Mouse (Mus musculus) G1E (cell line): ENCODE results near the gene Mmp24.

ENCODE experiments used
- CTCF ChIP-seq: IDR thresholded peaks from 2 replicates; pipeline ENCODE4 v1.5.1; 2012; ENCODE audit warnings: low read depth, low read length, inconsistent platforms, mixed read lengths
- TAL1 ChIP-seq: conservative IDR thresholded peaks from 2 replicates; pipeline ENCODE4 v1.6.1; 2012; ENCODE audit warnings: low read depth, low read length, inconsistent platforms, mixed read lengths

DNA sequence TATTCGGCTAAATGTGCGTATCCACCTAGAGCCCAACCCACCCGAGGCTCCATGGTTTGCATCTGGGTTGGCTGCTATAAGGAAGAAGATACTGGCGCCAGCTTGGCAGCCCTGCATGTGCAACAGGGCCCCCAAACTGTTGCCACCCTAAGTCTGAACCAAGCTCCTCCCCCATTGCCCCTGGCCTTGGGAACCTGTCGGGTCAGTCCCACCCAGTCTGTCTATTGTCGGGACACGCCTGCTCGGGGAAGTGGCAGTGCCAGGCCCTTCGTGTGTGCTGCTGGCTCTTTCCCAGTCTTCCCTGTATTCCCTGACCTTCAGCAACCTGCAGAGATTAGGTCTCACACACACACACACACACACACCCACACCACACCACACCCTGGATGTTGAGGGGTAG, 59.6 kb downstream of the Mmp24 start, which contains the start of gene Fam83c:
- no peak for TF ChIP-seq CTCF
- TF ChIP-seq TAL1 = no peak
